Mouse (Mus musculus) bone marrow, adult 2 months (tissue): ENCODE measurements at regions not wholly inside any gene's neighbourhood (a gene's known extent, or its start where the extent isn't known, plus 50 kb on each side); places are given as distances from the start of the nearest gene placed in this dataset.

Experiments
- CTCF ChIP-seq: fragments of 200-500 bp; IDR thresholded peaks from 2 replicates; pipeline ENCODE4 v1.5.1; 2011; ENCODE audit warnings: low read length, control low read depth; ENCODE audit not compliant: control insufficient read depth, insufficient read depth
- POLR2A ChIP-seq: fragments of 200-500 bp; IDR thresholded peaks from 2 replicates; pipeline ENCODE4 v1.6.1; 2011; ENCODE audit warnings: low read depth, mild to moderate bottlenecking, control low read depth, low read length, borderline replicate concordance; ENCODE audit not compliant: control insufficient read depth

- TF ChIP-seq POLR2A (no peak), CTCF (no peak)
Observed at GRCm38 (mm10) chr1:136754286-136754685, 129.6 kb downstream of the Zfp281 start.
